Mouse (Mus musculus) spleen, adult 2 months (tissue): ENCODE measurements around the gene Baiap2l1. TPM values are rescaled to one million over a fixed set of nuclear protein-coding genes. Genes with fewer than 3 reads are reported as not detected.

Source experiments
- DNase-seq, 2 experiments: peaks; one replicate each; pipeline versions ENCODE4 v3.0.0 to v3.0.0-alpha.2; 2012 to 2021; ENCODE audit warnings: low spot score in 2 of 2, low read depth in 1 of 2
- H3K27ac ChIP-seq: fragments of 200-500 bp; 2 replicates; pipeline ENCODE4 v1.5.1; 2012; ENCODE audit warnings: low read length, inconsistent platforms; ENCODE audit not compliant: insufficient read depth
- H3K27me3 ChIP-seq: fragments of 200-500 bp; 2 replicates; pipeline ENCODE4 v1.6.1; 2012; ENCODE audit warnings: mild to moderate bottlenecking, moderate library complexity, low read length, inconsistent platforms; ENCODE audit not compliant: control insufficient read depth, insufficient read depth
- H3K36me3 ChIP-seq: fragments of 200-500 bp; 2 replicates; pipeline ENCODE4 v1.6.1; 2012; ENCODE audit warnings: mild to moderate bottlenecking, low read length, inconsistent platforms; ENCODE audit not compliant: control insufficient read depth, insufficient read depth
- H3K4me1 ChIP-seq: fragments of 200-500 bp; 2 replicates; pipeline ENCODE4 v1.6.1; 2011; ENCODE audit warnings: inconsistent platforms; ENCODE audit not compliant: control insufficient read depth, insufficient read depth, insufficient read length
- H3K4me3 ChIP-seq: fragments of 200-500 bp; 2 replicates; pipeline ENCODE4 v1.5.1; 2011; ENCODE audit warnings: mild to moderate bottlenecking, inconsistent platforms; ENCODE audit not compliant: insufficient read depth, insufficient read length; ENCODE audit errors: extremely low read depth
- CTCF ChIP-seq: fragments of 200-500 bp; IDR thresholded peaks from 2 replicates; pipeline ENCODE4 v1.5.1; 2011; ENCODE audit warnings: mild to moderate bottlenecking, inconsistent platforms; ENCODE audit not compliant: insufficient read depth, insufficient read length, insufficient replicate concordance; ENCODE audit errors: extremely low read depth
- POLR2A ChIP-seq: fragments of 200-500 bp; IDR thresholded peaks from 2 replicates; pipeline ENCODE4 v1.6.1; 2011; ENCODE audit warnings: low read depth, low read length, inconsistent platforms
- WGBS: fragments of 180-500 bp; shearing (Covaris S2); methylation state at CpG from one replicate; pipeline ENCODE4 v1.1.7; 2018; 5-methylcytosine and 5-hydroxymethylcytosine counted together
- polyA plus RNA-seq: library from polyadenylated mRNA; depleted of rRNA; stranded (reverse); fragments of >200 nt; gene quantifications from 2 replicates; pipeline ENCODE4 v1.2.3, GENCODE M21; 2012

Gene Baiap2l1
- polyA plus RNA-seq, 1 experiment = 0.22 TPM

DNA sequence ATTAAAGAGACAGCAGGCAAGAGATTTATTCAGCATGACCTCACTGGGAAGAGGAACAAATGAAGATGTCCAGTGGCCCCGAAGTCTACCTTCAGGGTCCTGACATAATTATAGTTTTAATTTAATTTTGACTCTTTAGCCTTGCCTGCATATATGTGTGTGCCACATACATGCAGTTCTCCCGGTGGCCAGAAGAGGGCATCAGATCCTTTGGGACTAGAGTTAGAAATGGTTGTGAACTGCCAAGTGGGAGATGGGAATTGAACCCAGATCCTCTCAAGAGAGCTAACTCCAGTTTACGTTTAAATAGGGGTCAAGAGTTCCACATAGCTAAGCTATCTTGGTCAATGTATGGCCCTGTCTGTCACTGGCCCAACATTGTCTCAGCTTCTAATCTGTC, 108.0 kb downstream of the Baiap2l1 start:
- no peak overlapping the region for H3K4me3 ChIP-seq
- peaks cover 13% of the 10 kb centered on the region; the same call in 1 of the 2 replicates for H3K4me1 ChIP-seq
- 76% methylated on average over 3 of the region's 3 CpGs for WGBS
- TF ChIP-seq POLR2A (no peak), CTCF (peak; percentile 15; the same call in 1 of the 2 replicates)
- no peak overlapping the region for H3K27ac ChIP-seq
- H3K36me3 ChIP-seq = no peaks in the 10 kb centered on the region
- no peaks in the 10 kb centered on the region for H3K27me3 ChIP-seq
- no peak for DNase-seq

DNA sequence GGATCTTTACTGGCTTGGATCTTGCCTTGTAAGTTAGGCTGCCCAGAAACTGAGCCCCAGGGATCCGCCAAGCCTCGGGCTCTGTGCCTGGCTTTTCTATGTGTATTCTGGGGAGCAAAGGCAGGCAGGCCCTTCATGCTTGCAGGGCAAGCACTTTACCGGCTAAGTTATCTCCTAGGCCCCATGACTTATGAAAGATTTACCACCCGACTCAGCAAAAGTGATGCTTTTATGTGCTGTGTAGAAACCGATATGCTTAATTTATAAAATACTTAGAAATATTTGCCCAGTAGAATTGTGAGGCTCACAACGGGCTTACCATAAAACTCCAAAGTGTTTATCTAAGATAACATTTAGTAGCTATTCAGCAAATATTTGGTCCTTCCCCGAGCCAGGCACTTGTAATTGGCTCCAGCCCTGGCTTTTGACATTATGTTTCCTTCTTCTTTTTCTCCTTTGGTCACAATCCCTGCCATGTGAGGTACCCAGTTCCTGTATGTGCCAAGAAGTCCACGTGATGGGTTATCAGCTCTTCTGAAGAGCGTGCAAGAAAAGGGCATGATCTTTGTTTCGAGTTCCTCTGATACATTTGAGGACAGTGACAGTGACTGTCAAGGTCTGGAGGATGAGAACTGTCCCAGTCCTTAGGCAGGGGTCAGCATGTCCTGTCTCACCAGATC, 109.9 kb downstream of the Baiap2l1 start:
- Histone ChIP-seq H3K27ac (no peak overlapping the region; the same call in 1 of the 2 replicates), H3K4me3 (no peak overlapping the region), H3K36me3 (no peaks in the 10 kb centered on the region), H3K27me3 (no peaks in the 10 kb centered on the region), H3K4me1 (peaks cover 10% of the 10 kb centered on the region; the same call in 1 of the 2 replicates)
- TF ChIP-seq CTCF = no peak
- no peak for TF ChIP-seq POLR2A
- 33% methylated on average over 10 of the region's 10 CpGs for WGBS
- no peak for DNase-seq

DNA sequence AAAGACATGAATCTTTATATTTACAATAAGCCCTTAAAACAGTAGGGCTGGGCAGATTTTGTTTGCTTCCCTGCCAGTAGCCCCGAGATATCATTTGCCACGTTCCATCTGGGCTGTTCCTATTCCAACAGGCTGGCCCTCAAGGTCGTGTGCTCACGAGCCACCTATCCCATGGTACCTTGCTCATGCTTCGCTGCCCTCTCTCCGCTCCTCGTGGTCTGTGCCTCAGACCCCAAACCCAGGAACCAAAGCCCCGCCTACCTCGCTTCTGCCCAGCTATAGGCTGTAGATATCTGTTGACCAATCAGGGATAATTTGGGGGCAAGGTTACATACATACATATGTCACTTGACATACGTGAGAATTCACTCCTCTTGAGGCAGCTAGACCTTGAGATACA, 110.6 kb downstream of the Baiap2l1 start:
- Histone ChIP-seq H3K27ac (no peak overlapping the region), H3K4me3 (no peak overlapping the region), H3K27me3 (no peaks in the 10 kb centered on the region), H3K4me1 (peaks cover 8% of the 10 kb centered on the region; the same call in 1 of the 2 replicates), H3K36me3 (no peaks in the 10 kb centered on the region)
- no peak for TF ChIP-seq CTCF
- TF ChIP-seq POLR2A = no peak
- 82% methylated on average over 10 of the region's 10 CpGs for WGBS
- DNase-seq = no peak

DNA sequence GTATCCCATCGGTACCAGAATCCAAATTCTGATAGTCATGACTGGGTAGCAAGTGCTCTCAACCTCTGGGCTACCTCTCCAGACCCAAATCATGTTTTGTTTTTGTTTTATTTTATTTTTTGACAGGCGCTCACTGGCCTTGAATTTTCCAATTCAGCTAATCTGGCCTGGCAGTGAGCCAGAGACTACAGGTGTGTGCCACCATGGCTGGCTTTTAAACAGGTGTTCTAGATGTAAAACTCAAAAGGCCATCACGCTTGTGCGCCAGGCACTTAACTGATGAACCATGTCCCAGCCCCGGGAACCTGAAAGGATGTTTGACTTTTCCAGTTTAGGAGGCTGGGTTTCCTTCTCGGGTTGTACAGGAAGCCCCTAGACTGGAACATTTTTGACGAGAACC, 111.2 kb downstream of the Baiap2l1 start:
- no peak for TF ChIP-seq POLR2A
- no peak for TF ChIP-seq CTCF
- no peak overlapping the region for H3K27ac ChIP-seq
- H3K4me3 ChIP-seq = no peak overlapping the region
- H3K36me3 ChIP-seq = no peaks in the 10 kb centered on the region
- peaks cover 3% of the 10 kb centered on the region; the same call in 1 of the 2 replicates for H3K4me1 ChIP-seq
- DNase-seq = no peak
- 83% methylated on average over 7 of the region's 7 CpGs for WGBS
- no peaks in the 10 kb centered on the region for H3K27me3 ChIP-seq

DNA sequence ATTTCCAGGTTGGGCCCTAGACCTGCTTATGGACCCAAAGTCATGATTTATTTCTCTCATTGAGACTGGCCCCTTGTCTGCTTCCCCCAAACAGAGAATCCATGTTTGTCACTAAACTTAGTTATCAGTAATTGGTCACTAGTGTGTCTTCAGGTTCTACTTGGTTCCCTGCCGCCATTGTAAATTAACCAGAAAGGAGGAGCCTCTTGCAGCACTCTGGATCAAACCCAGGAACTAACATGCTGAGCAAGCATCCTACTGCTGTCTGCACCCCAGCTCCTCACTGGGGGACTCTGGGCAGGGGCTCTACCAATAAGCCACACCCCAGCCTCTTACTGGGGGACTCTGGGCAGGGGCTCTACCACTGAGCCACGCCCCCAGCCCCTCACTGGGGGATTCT, 112.3 kb downstream of the Baiap2l1 start:
- H3K4me1 ChIP-seq = no peaks in the 10 kb centered on the region
- H3K4me3 ChIP-seq = no peak overlapping the region
- 86% methylated on average over 2 of the region's 2 CpGs for WGBS
- DNase-seq = no peak
- no peaks in the 10 kb centered on the region for H3K27me3 ChIP-seq
- H3K36me3 ChIP-seq = no peaks in the 10 kb centered on the region
- no peak for TF ChIP-seq CTCF
- TF ChIP-seq POLR2A = no peak
- no peak overlapping the region for H3K27ac ChIP-seq

DNA sequence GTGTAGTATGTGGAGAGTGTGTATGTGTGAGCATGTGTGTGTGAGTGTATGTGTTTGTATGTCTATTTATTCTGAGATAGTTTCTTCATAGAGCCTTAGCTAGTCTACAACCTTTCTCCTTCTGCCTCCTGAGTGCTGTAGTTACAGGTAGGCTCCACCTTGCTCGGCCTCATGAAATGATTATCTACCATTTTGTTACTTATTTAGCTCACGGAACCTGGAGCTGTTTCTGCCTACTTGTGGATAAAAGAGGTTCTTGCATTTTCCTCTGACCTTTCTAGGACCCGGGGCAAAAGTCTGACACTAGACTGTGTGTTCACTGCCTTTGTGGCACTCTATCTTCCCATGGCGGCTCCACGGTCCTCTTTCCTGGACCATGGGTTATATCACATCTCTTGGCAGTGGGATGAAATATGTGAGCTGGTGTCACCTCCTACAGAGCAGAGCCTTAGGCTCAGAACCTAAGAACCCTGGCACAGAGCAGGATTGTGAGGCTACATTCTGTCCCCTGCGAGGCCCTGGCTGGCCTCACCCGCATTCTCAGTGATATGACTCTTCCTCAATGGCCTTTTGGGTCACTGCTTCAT, 113.9 kb downstream of the Baiap2l1 start, which contains the start of gene Bri3:
Gene Bri3 (plus strand): TSS at position 537 of the 587 bp plus-strand sequence.
- WGBS = 92% methylated on average over 7 of the region's 7 CpGs
- no peak within 1 kb of the TSS for H3K27ac ChIP-seq
- no peaks in the 10 kb centered on the region for H3K4me1 ChIP-seq
- DNase-seq = no peak
- H3K27me3 ChIP-seq = no peaks in the 10 kb centered on the region
- H3K4me3 ChIP-seq = no peak within 1 kb of the TSS
- H3K36me3 ChIP-seq = no peaks in the 10 kb centered on the region
- TF ChIP-seq POLR2A (no peak), CTCF (no peak)

DNA sequence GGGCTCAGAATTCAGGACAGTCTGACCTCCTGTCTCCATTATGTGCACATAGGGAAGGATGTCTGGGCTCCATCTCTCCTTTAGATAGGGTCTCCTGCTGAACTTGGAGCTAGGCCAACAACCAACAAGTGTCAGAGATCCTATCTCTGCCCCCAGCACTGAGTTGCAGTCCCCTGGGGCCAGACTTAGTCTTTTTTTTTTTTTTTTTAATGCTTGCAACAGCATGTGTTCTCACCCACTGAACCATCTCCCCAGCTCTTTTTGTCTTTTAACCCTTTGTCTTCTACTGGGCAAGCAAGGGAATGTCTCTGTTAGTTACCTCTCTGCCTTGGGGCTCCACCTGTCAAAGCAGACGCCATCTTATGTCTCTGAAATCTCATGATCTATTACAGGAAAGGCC, 118.9 kb downstream of the Baiap2l1 start:
- no peaks in the 10 kb centered on the region for H3K36me3 ChIP-seq
- 89% methylated on average over 1 of the region's 1 CpGs for WGBS
- TF ChIP-seq POLR2A (no peak), CTCF (no peak)

More for the DNA sequence above, 118.9 kb downstream of the Baiap2l1 start:
- Histone ChIP-seq H3K27ac (no peak overlapping the region), H3K4me1 (no peaks in the 10 kb centered on the region), H3K4me3 (no peak overlapping the region), H3K27me3 (no peaks in the 10 kb centered on the region)
- no peak for DNase-seq
